Mouse (Mus musculus): Measurements from ENCODE around the gene Rabl6. TPM values are rescaled to one million over a fixed set of nuclear protein-coding genes. Genes with fewer than 3 reads are reported as not detected.

Gene Rabl6
- total and polyA plus RNA-seq, 3 experiments, result 34.6 to 62.0 (median 55.7) TPM

- in situ Hi-C loops (cut with MboI; ENCODE audit: low pct_ligation_motif_present, low pct_unique_long_range_greater_than_20kb, low sequenced_read_pairs) (loop anchor here (10.0 kb wide), 1 partner anchor 133 kb away; the partner anchor contains the start of genes Abca2 and Fut7), dilution Hi-C loops (cut with MboI; ENCODE audit: extremely low pct_ligation_motif_present, extremely low pct_unique_long_range_greater_than_20kb, low sequenced_read_pairs) (no loop called here)
- H3K4me2 ChIP-seq (ENCODE audit: insufficient read depth, low read depth, poor library complexity, severe bottlenecking), result peak overlapping the region; percentile 69; the same call in 1 of the 2 replicates
- peak overlapping the region; percentile 40; the same call in 1 of the 2 replicates for H3K27ac ChIP-seq (ENCODE audit: insufficient read depth, low read depth)
- TF ChIP-seq ZC3H11A (IDR thresholded peaks at IDR 0.05; ENCODE audit: low read depth, low read length) (no peak), JUND (conservative IDR thresholded peaks at IDR 0.05; ENCODE audit: low read depth, low read length) (no peak), UBTF (IDR thresholded peaks at IDR 0.05; ENCODE audit: low read depth, low read length) (no peak), CHD2 (IDR thresholded peaks at IDR 0.05; ENCODE audit: low read length) (no peak), USF1 (IDR thresholded peaks at IDR 0.05; ENCODE audit: low read depth, low read length) (no peak), GABPA (IDR thresholded peaks at IDR 0.05; ENCODE audit: insufficient replicate concordance, low read depth, low read length) (no peak), CHD1 (IDR thresholded peaks at IDR 0.05; ENCODE audit: low read depth, low read length) (no peak), ELF1 (IDR thresholded peaks at IDR 0.05; ENCODE audit: low read depth, low read length) (no peak), RAD21 (IDR thresholded peaks at IDR 0.05; ENCODE audit: low read depth, low read length) (no peak), KAT2A (IDR thresholded peaks at IDR 0.05; ENCODE audit: insufficient replicate concordance, low read length) (no peak), E2F4 (IDR thresholded peaks at IDR 0.05; ENCODE audit: insufficient replicate concordance, low read depth, low read length) (no peak), JUN (IDR thresholded peaks at IDR 0.05; ENCODE audit: insufficient read depth, low read depth, low read length) (no peak), MYC (IDR thresholded peaks at IDR 0.05; ENCODE audit: low read depth, low read length) (no peak), TBP (conservative IDR thresholded peaks at IDR 0.05; ENCODE audit: low read depth, low read length) (no peak), MAFK (IDR thresholded peaks at IDR 0.05; ENCODE audit: insufficient replicate concordance, low read length) (no peak), SMC3 (IDR thresholded peaks at IDR 0.05; ENCODE audit: low read depth, low read length) (no peak), POLR2AphosphoS2 (IDR thresholded peaks at IDR 0.05; ENCODE audit: low read depth, low read length) (no peak; the same call in 1 of the 2 replicates), CTCF (conservative IDR thresholded peaks at IDR 0.05 in 1 of 2, IDR thresholded peaks at IDR 0.05 in 1 of 2; ENCODE audit: low read depth in 2 of 2, low read length in 2 of 2) (no peak), EP300 (IDR thresholded peaks at IDR 0.05; ENCODE audit: low read length) (no peak)
- peaks cover 13 to 24% of the 10 kb centered on the region in 2 experiments for H3K4me1 ChIP-seq (ENCODE audit: control insufficient read depth in 1 of 2, insufficient read depth in 2 of 2)
- DNase-seq (ENCODE audit: extremely low read depth), result no peak
- no peaks in the 10 kb centered on the region for H3K27me3 ChIP-seq (replicated peaks)
- no peaks in the 10 kb centered on the region for H3K9me3 ChIP-seq (replicated peaks; ENCODE audit: low read length)
- H3K4me3 ChIP-seq (replicated peaks in 1 of 3; ENCODE audit: low read depth in 2 of 3, low read length in 2 of 3, poor library complexity in 1 of 3), result peak overlapping the region; percentile 64 to 96 (median 91)
- H3K79me2 ChIP-seq (replicated peaks; ENCODE audit: control insufficient read depth, extremely low read depth, insufficient read depth, poor library complexity, severe bottlenecking), result peaks cover 25% of the 10 kb centered on the region
- peak overlapping the region; percentile 90 for H3K9ac ChIP-seq (ENCODE audit: insufficient read depth, low read depth)
- peaks cover 33 to 38% of the 10 kb centered on the region in 2 experiments for H3K36me3 ChIP-seq (replicated peaks in 1 of 2; ENCODE audit: control insufficient read depth in 1 of 2, insufficient read depth in 1 of 2, low read length in 1 of 2)
These were observed 50.4 kb downstream of the Rabl6 start for GRCm38 (mm10) chr2:25557964-25558360.

DNA sequence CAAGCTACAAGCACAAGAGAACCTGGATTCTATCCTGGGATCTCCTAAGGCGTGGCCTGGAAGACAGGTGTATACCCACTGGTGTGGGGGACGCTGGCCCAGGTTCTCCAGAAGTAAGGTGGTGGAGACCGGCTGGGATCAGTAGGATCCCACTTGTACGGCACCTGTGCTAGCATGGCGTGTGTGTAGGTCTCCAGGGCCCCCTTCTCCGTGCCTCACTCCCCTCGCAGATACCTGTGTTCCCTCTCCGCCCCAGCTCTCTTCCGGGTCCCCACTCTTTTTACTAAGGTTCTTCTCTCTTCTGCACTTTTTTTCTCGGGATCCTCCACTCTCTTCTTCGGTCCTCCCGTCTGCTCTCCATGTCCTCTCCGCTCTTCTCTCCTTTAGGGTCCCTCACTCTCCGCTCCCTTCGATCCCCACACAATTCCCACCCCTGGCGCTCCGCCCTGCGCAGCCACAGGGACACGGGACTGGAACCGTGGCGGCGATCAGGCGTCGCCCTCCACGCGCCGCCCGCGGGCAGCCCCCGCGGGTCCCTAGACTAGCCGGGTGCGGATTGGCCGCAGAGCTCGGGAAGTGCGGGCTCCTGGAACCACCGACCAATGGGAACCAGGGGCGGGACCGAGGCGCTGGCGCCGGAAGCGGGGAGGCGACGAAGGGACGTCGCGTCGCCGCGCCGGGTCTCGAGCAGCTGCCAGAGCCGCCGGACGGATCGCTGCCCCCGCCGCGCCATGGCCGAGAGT lies 50.9 kb downstream of the Rabl6 start, which contains the start of gene Edf1:
Gene Edf1, plus strand, starts transcription at position 627 of the 743 bp plus-strand sequence.
- peak within 1 kb of the TSS; percentile 97 for H3K9ac ChIP-seq (ENCODE audit: insufficient read depth, low read depth)
- H3K4me1 ChIP-seq (ENCODE audit: control insufficient read depth in 1 of 2, insufficient read depth in 2 of 2), result peaks cover 15 to 30% of the 10 kb centered on the region in 2 experiments
- H3K79me2 ChIP-seq (replicated peaks; ENCODE audit: control insufficient read depth, extremely low read depth, insufficient read depth, poor library complexity, severe bottlenecking), result peaks cover 25% of the 10 kb centered on the region
- H3K27ac ChIP-seq (ENCODE audit: insufficient read depth, low read depth), result peak within 1 kb of the TSS; percentile 40; the same call in 1 of the 2 replicates
- no peaks in the 10 kb centered on the region for H3K9me3 ChIP-seq (replicated peaks; ENCODE audit: low read length)
- peak within 1 kb of the TSS; percentile 64 to 96 (median 91) for H3K4me3 ChIP-seq (replicated peaks in 1 of 3; ENCODE audit: low read depth in 2 of 3, low read length in 2 of 3, poor library complexity in 1 of 3)
- H3K27me3 ChIP-seq (replicated peaks), result no peaks in the 10 kb centered on the region
- H3K4me2 ChIP-seq (ENCODE audit: insufficient read depth, low read depth, poor library complexity, severe bottlenecking), result peak within 1 kb of the TSS; percentile 81
- dilution Hi-C loops (cut with MboI; ENCODE audit: extremely low pct_ligation_motif_present, extremely low pct_unique_long_range_greater_than_20kb, low sequenced_read_pairs) (no loop called here), in situ Hi-C loops (cut with MboI; ENCODE audit: low pct_ligation_motif_present, low pct_unique_long_range_greater_than_20kb, low sequenced_read_pairs) (loop anchor here (10.0 kb wide), 1 partner anchor 133 kb away; the partner anchor contains the start of genes Abca2 and Fut7)
- peaks cover 28 to 33% of the 10 kb centered on the region in 2 experiments for H3K36me3 ChIP-seq (replicated peaks in 1 of 2; ENCODE audit: control insufficient read depth in 1 of 2, insufficient read depth in 1 of 2, low read length in 1 of 2)
- DNase-seq (ENCODE audit: extremely low read depth), result peak; percentile 82
- TF ChIP-seq TCF12 (IDR thresholded peaks at IDR 0.05; ENCODE audit: low read depth, low read length) (peak; percentile 68; the same call in 1 of the 2 replicates), JUND (conservative IDR thresholded peaks at IDR 0.05; ENCODE audit: low read depth, low read length) (no peak), NRF1 (IDR thresholded peaks at IDR 0.05; ENCODE audit: low read depth, low read length) (peak; percentile 51), SIN3A (IDR thresholded peaks at IDR 0.05; ENCODE audit: low read length) (0 out of 2 replicates have a peak, but pooled peaks have one; percentile 81), CHD2 (IDR thresholded peaks at IDR 0.05; ENCODE audit: low read length) (0 out of 2 replicates have a peak, but pooled peaks have one; percentile 34), MAFK (IDR thresholded peaks at IDR 0.05; ENCODE audit: insufficient replicate concordance, low read length) (no peak), TBP (conservative IDR thresholded peaks at IDR 0.05; ENCODE audit: low read depth, low read length) (0 out of 2 replicates have a peak, but pooled peaks have one; percentile 39), CTCF (conservative IDR thresholded peaks at IDR 0.05 in 1 of 2, IDR thresholded peaks at IDR 0.05 in 1 of 2; ENCODE audit: low read depth in 2 of 2, low read length in 2 of 2) (no peak), E2F4 (IDR thresholded peaks at IDR 0.05; ENCODE audit: insufficient replicate concordance, low read depth, low read length) (no peak), JUN (IDR thresholded peaks at IDR 0.05; ENCODE audit: insufficient read depth, low read depth, low read length) (no peak), POLR2A (IDR thresholded peaks at IDR 0.05; ENCODE audit: low read depth, low read length) (peak; percentile 95), GABPA (IDR thresholded peaks at IDR 0.05; ENCODE audit: insufficient replicate concordance, low read depth, low read length) (no peak), USF1 (IDR thresholded peaks at IDR 0.05; ENCODE audit: low read depth, low read length) (no peak), SMC3 (IDR thresholded peaks at IDR 0.05; ENCODE audit: low read depth, low read length) (no peak), UBTF (IDR thresholded peaks at IDR 0.05; ENCODE audit: low read depth, low read length) (no peak), POLR2AphosphoS2 (IDR thresholded peaks at IDR 0.05; ENCODE audit: low read depth, low read length) (peak; percentile 69; the same call in 1 of the 2 replicates), USF2 (conservative IDR thresholded peaks at IDR 0.05; ENCODE audit: low read depth, low read length) (no peak), MAZ (IDR thresholded peaks at IDR 0.05; ENCODE audit: low read depth, low read length) (peak; percentile 71), BHLHE40 (IDR thresholded peaks at IDR 0.05; ENCODE audit: low read depth, low read length) (peak; percentile 92), PAX5 (IDR thresholded peaks at IDR 0.05; ENCODE audit: low read length) (no peak), MYC (IDR thresholded peaks at IDR 0.05; ENCODE audit: low read depth, low read length) (no peak)

Measured in CH12.LX (cell line).